Mouse (Mus musculus) activated CD4-positive, CD25-positive, alpha-beta regulatory T cell, adult 4 months (primary cell): ENCODE data around the gene Rasgrf2. TPM values are rescaled to one million over a fixed set of nuclear protein-coding genes. Genes with fewer than 3 reads are reported as not detected.
A peak's percentile ranks its signal among the peaks of the same experiment; 100 is the strongest.

Experiments used
- ATAC-seq: one replicate; pipeline ENCODE4 v1.8.0; 2017
- polyA plus RNA-seq, 2 experiments: library from polyadenylated mRNA; unstranded; fragments of 100-300 nt; shearing (Covaris generic); gene quantifications; one replicate each; pipeline ENCODE4 v1.2.1; 2017

Gene Rasgrf2
- polyA plus RNA-seq, 2 experiments from 2014 or later: 1.7 to 2.9 TPM

- no peak for ATAC-seq
These were observed 89.6 kb downstream of the Rasgrf2 start for GRCm38 (mm10) chr13:92041584-92042563.

GRCm38 (mm10) chr13:92030364-92031057 lies 100.9 kb downstream of the Rasgrf2 start:
- peak; percentile 87 for ATAC-seq

GRCm38 (mm10) chr13:92029666-92030065 lies 101.8 kb downstream of the Rasgrf2 start:
- no peak for ATAC-seq

DNA sequence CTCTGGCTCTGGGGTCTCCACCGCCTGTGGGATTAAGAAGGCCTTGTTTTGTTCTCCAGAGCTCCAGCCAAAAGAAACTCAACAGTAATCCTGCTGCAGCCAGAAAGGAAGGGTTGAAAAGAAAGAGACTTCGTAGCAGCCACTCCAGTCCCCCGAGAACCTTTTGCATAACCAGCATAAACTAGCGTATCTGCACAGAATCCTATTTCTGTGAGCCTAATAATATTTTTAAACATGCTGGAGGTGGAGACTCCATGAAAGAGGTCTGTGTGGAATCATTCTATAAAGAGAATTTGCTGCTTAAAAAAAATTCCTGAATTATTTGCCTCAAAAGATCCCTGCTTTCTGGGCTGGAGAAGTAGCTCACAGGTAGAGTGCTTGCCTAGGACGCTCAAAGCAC lies 103.5 kb downstream of the Rasgrf2 start:
- ATAC-seq: no peak

DNA sequence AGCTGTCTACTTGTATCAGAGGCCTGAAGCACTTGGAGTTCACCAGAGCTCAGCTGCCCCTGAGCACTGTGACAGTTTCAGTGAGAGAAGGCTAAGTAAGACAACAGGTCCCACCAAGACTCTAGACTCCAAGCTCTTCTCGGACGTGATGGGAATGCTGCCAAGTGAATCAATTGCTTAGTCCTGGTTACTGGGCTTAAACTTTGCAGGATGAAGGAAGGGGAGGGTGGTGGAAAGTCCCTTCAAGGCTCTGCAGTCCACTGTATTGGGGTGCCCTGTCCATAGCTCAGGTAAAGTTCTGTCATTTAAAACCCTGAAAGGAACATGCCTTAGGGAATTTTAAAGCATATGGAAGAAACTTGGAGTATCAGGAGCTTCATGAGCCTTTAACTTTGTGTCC lies 104.8 kb downstream of the Rasgrf2 start:
- ATAC-seq: no peak

DNA sequence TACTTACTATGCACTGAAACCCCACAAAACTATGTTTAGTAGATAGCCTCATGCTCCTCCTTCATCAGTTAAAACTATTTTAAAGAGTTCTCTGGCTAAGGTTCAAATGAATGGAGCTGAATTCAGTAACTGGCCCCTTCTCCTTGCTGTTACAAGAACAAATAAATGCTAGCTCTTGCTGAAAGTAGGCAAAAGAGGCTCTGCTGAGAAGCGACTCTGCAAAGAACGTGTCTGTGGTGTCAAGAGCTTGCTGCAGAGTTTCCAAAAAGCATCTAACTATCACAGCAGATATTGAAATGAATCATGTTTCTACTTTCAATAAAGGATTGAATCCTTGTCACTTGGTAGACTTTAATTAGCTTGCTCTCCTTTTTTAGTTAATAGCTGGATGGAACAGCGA lies 106.3 kb downstream of the Rasgrf2 start:
- ATAC-seq: no peak

- no peak for ATAC-seq
These were observed 109.3 kb downstream of the Rasgrf2 start for GRCm38 (mm10) chr13:92022202-92022601.

DNA sequence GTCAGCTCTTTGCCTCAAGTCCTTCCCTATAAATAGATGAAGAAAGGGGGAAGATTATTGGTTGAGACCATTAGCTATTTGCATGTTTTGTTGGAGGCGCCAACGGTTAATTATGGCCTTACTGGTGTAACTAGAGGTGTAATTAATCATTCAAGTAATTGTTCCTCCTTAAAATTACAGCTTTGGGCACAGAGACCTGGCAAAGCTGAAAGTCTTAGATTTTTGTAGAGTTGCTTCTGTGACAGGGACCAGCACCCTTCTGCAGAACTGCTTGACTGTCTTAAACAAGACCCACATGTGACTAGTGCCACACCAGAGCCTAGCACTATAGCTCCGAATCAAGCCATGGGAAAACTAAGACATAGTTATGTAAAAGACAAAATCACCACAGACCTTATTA lies 134.5 kb downstream of the Rasgrf2 start:
- ATAC-seq: no peak

- ATAC-seq: no peak
These were observed 140.0 kb downstream of the Rasgrf2 start for GRCm38 (mm10) chr13:91991412-91991811.

DNA sequence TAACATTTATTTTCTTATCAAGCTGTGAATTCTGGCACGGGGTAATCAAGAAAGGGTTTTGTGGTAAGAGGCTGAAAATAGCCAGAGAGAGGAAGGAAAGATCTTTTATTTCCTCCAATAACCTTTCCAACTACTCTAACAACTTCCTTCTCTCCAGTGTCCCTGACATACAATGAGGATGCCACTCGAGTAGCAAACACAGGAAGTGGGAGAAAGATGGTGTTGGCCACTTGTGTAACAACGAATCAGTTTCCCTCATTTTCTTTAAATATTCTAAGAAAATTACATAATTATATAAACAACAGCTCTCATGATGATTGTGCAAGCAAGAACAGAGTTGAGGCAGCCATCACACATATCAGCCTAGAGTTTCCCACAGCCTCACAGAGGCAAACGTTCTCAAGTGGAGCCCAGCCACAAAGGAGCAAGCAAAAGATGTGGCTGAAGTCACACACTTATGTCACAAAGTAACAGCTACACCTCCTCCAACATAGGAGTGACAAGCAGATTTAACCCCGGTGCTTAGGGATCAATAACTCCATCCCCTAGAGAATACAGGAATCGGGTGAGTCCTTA lies 140.7 kb downstream of the Rasgrf2 start:
- ATAC-seq: no peak

- no peak for ATAC-seq
These were observed 143.1 kb downstream of the Rasgrf2 start for GRCm38 (mm10) chr13:91988378-91988777.

DNA sequence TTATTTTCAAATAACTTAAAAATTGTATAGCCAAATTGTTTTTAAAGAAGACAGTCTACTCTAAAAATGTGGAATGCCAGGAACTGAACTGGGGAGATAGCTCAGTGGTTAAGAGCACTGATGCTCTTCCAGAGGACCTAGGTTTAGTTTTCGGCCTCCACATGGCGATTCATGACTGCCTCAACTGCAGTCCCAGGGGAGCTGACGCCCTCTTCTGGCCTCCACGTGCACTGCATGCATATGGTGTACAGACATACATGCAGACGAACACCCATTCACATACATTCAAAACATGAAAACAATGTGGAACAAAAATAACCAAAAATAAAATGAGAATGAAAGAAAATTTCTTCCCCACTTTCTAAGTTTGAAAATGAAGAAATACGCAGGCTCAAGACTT lies 144.5 kb downstream of the Rasgrf2 start:
- no peak for ATAC-seq

- no peak for ATAC-seq
These were observed 145.4 kb downstream of the Rasgrf2 start for GRCm38 (mm10) chr13:91985915-91986589.

- no peak for ATAC-seq
These were observed 146.4 kb downstream of the Rasgrf2 start for GRCm38 (mm10) chr13:91985019-91985418.

- no peak for ATAC-seq
These were observed 149.4 kb downstream of the Rasgrf2 start for GRCm38 (mm10) chr13:91982080-91982479.

- ATAC-seq: no peak
These were observed 150.0 kb downstream of the Rasgrf2 start for GRCm38 (mm10) chr13:91981414-91981813.

- ATAC-seq: no peak
These were observed 154.5 kb downstream of the Rasgrf2 start for GRCm38 (mm10) chr13:91976971-91977370.

GRCm38 (mm10) chr13:91976541-91976940 lies 154.9 kb downstream of the Rasgrf2 start:
- ATAC-seq: no peak

DNA sequence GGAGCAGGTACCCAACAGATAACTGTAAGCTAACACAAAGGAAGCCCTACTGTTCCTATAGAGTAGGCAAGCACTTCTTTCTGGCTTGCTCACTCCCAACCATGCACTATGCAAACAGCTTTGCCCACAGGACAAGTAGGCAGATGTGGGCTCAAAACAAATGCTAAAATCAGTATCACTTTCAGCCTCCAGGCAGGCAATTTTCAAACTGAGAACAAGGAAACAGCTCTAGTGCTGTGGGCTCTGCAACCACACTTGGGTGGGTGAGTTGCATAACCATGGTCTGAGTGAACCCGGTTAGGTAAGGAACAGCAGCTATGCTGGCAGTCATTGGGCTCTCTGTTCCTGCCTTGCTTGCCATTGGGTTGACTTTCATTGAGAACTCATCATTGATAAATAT lies 157.3 kb downstream of the Rasgrf2 start:
- ATAC-seq: no peak

- ATAC-seq: no peak
These were observed 160.2 kb downstream of the Rasgrf2 start for GRCm38 (mm10) chr13:91971246-91971645.

- ATAC-seq: no peak
These were observed 175.0 kb downstream of the Rasgrf2 start for GRCm38 (mm10) chr13:91956474-91956873.

- no peak for ATAC-seq
These were observed 175.8 kb downstream of the Rasgrf2 start for GRCm38 (mm10) chr13:91955646-91956045.

GRCm38 (mm10) chr13:91955175-91955574 lies 176.3 kb downstream of the Rasgrf2 start:
- no peak for ATAC-seq
